Mouse (Mus musculus) lung, postnatal 0 days (tissue): Measurements from ENCODE around the gene 4930568D16Rik.

ENCODE experiments used
- CTCF ChIP-seq: IDR thresholded peaks from 2 replicates; pipeline ENCODE4 v1.5.1; 2016; ENCODE audit warnings: antibody characterized with exemption, mild to moderate bottlenecking
- EP300 ChIP-seq: IDR thresholded peaks from 2 replicates; pipeline ENCODE4 v1.6.1; 2016; ENCODE audit warnings: antibody characterized with exemption, mild to moderate bottlenecking, control low read depth

GRCm38 (mm10) chr2:35309906-35310493, 57.5 kb downstream of the 4930568D16Rik start:
- TF ChIP-seq CTCF: no peak
- no peak for TF ChIP-seq EP300
